Mouse (Mus musculus) forebrain, embryonic 14.5 days (tissue): ENCODE measurements around the gene Snx9. TPM values are rescaled to one million over a fixed set of nuclear protein-coding genes. Genes with fewer than 3 reads are reported as not detected.

Source experiments
- ATAC-seq: fragments of 200-750 bp; cut with Nextera tagmentation; 2 replicates; pipeline ENCODE4 v1.8.0; 2017; ENCODE audit warnings: mild to moderate bottlenecking, moderate library complexity
- DNase-seq: peaks from one replicate; pipeline ENCODE4 v3.0.0-alpha.2; 2015; ENCODE audit warnings: low spot score
- H3K27ac ChIP-seq: fragments of 300-500 bp; sonication (generic); 2 replicates; pipeline ENCODE4 v1.5.1; 2014; ENCODE audit warnings: low read depth, mild to moderate bottlenecking, control low read depth, low read length, moderate library complexity
- H3K27me3 ChIP-seq: fragments of 300-500 bp; sonication (generic); replicated peaks from 2 replicates; pipeline ENCODE4 v1.6.1; 2014; ENCODE audit warnings: low read length, control low read depth, mixed read lengths; ENCODE audit not compliant: control insufficient read depth, insufficient read depth
- H3K36me3 ChIP-seq: fragments of 300-500 bp; sonication (generic); 2 replicates; pipeline ENCODE4 v1.6.1; 2014; ENCODE audit warnings: low read length, control low read depth; ENCODE audit not compliant: control insufficient read depth, insufficient read depth
- H3K4me1 ChIP-seq: fragments of 300-500 bp; sonication (generic); 2 replicates; pipeline ENCODE4 v1.6.1; 2014; ENCODE audit warnings: antibody characterized with exemption, low read length, control low read depth; ENCODE audit not compliant: control insufficient read depth, insufficient read depth
- H3K4me2 ChIP-seq: fragments of 300-500 bp; sonication (generic); 2 replicates; pipeline ENCODE4 v1.6.1; 2014; ENCODE audit warnings: mild to moderate bottlenecking, control low read depth, low read length
- H3K4me3 ChIP-seq: fragments of 300-500 bp; sonication (generic); 2 replicates; pipeline ENCODE4 v1.5.1; 2014; ENCODE audit warnings: low read depth, low read length, control low read depth
- H3K9ac ChIP-seq: fragments of 300-500 bp; sonication (generic); 2 replicates; pipeline ENCODE4 v1.6.1; 2014; ENCODE audit warnings: mild to moderate bottlenecking, low read length, control low read depth, moderate library complexity
- H3K9me3 ChIP-seq: fragments of 300-500 bp; sonication (generic); replicated peaks from 2 replicates; pipeline ENCODE4 v1.6.1; 2016; ENCODE audit warnings: low read length, control low read depth, mixed read lengths; ENCODE audit not compliant: control insufficient read depth
- WGBS: fragments of 180-500 bp; shearing (Covaris S2); extraction: QIAGEN DNeasy Blood & Tissue Kit; methylation state at CpG from one replicate; pipeline ENCODE4 v1.1.7; 2014; 5-methylcytosine and 5-hydroxymethylcytosine counted together
- polyA plus RNA-seq: library from polyadenylated mRNA; unstranded; fragments of >200 nt; fragmentation: Nextera tagmentation; extraction: Ambion mirVana; gene quantifications from 2 replicates; pipeline ENCODE4 v1.2.1, GENCODE M21; 2014

Gene Snx9
- 6.7 and 6.8 TPM in 2 replicates for polyA plus RNA-seq

DNA sequence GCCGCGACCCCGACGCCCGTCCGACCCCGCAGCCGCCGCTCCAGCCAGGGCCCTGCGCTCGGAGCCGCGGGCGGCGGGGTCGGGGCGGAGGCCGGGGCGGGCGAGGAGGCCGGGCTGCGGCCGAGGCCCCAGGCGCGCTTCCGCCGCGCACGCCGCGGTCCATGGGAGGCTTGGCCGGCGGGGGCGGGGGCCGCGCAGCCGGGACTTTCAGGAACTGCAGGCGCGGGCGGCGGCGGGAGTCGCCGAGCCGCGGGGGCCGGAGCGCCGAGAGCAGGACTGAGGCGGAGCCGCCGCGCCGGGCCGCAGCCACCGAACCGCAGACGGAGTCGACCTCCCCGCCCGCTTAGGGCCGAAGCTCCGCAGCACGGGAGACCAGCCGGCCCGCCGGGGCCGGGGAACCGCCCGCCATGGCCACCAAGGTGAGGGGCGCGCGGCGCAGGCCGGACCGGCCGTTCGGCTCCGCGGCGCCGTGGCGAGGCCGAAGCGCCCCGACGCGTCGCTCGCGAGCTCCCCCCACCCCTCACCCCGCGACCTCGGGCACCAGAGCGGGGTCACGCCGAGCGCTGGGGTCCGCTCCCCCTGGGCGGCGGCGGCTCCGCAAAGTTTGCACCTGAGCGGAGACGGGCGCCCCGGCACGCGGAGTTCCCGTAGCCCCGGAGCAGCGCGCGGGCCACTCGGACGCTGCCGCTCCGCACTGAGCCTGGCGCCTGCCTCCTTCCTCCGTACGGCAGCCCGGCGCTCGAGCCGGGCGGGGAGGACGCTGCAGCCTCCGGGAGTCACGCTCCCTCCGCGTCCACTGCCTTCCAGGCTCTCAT is at the start of gene Snx9:
TSS of gene Snx9 (plus strand) at position 202 of the 815 bp plus-strand sequence.
- Histone ChIP-seq H3K36me3 (no peaks in the 10 kb centered on the region), H3K9ac (peak within 1 kb of the TSS; percentile 91), H3K27ac (peak within 1 kb of the TSS; percentile 91), H3K27me3 (no peaks in the 10 kb centered on the region), H3K4me1 (peaks cover 4% of the 10 kb centered on the region; the same call in 1 of the 2 replicates), H3K9me3 (no peaks in the 10 kb centered on the region), H3K4me3 (peak within 1 kb of the TSS; percentile 81), H3K4me2 (peak within 1 kb of the TSS; percentile 77)
- under 1% methylated on average over 66 of the region's 131 CpGs for WGBS
- peak; percentile 89 for ATAC-seq
- peak; percentile 67 for DNase-seq

GRCm38 (mm10) chr17:5792164-5792791 is 48.9 kb upstream of the Snx9 start:
- Histone ChIP-seq H3K36me3 (no peaks in the 10 kb centered on the region), H3K9me3 (no peaks in the 10 kb centered on the region), H3K27ac (no peak overlapping the region), H3K9ac (no peak overlapping the region), H3K4me2 (no peak overlapping the region), H3K4me1 (0 out of 2 replicates have a peak, but pooled peaks cover 5% of the 10 kb centered on the region), H3K27me3 (no peaks in the 10 kb centered on the region), H3K4me3 (no peak overlapping the region)
- WGBS: 91% methylated on average over 12 of the region's 12 CpGs
- ATAC-seq (no peak), DNase-seq (no peak)

- no peaks in the 10 kb centered on the region for H3K36me3 ChIP-seq
- no peak overlapping the region for H3K4me3 ChIP-seq
- 74% methylated on average over 4 of the region's 4 CpGs for WGBS
- no peak overlapping the region for H3K27ac ChIP-seq
- no peaks in the 10 kb centered on the region for H3K9me3 ChIP-seq
- ATAC-seq: no peak
- no peak overlapping the region for H3K4me2 ChIP-seq
- H3K27me3 ChIP-seq: no peaks in the 10 kb centered on the region
- H3K4me1 ChIP-seq: 0 out of 2 replicates have a peak, but pooled peaks cover 5% of the 10 kb centered on the region
- no peak overlapping the region for H3K9ac ChIP-seq
- no peak for DNase-seq
These were observed 47.5 kb upstream of the Snx9 start for GRCm38 (mm10) chr17:5793593-5793992.

- DNase-seq: no peak
- no peaks in the 10 kb centered on the region for H3K9me3 ChIP-seq
- no peaks in the 10 kb centered on the region for H3K36me3 ChIP-seq
- no peak overlapping the region for H3K9ac ChIP-seq
- no peak overlapping the region for H3K4me2 ChIP-seq
- no peak overlapping the region for H3K4me3 ChIP-seq
- 0 out of 2 replicates have a peak, but pooled peaks cover 5% of the 10 kb centered on the region for H3K4me1 ChIP-seq
- no peak overlapping the region for H3K27ac ChIP-seq
- no peaks in the 10 kb centered on the region for H3K27me3 ChIP-seq
- ATAC-seq: no peak
- WGBS: 89% methylated on average over 5 of the region's 5 CpGs
These were observed 46.9 kb upstream of the Snx9 start for GRCm38 (mm10) chr17:5794276-5794675.

GRCm38 (mm10) chr17:5795369-5795768 is 45.8 kb upstream of the Snx9 start:
- Histone ChIP-seq H3K4me1 (0 out of 2 replicates have a peak, but pooled peaks cover 5% of the 10 kb centered on the region), H3K9me3 (no peaks in the 10 kb centered on the region), H3K4me2 (no peak overlapping the region), H3K4me3 (no peak overlapping the region), H3K27me3 (no peaks in the 10 kb centered on the region), H3K27ac (no peak overlapping the region), H3K9ac (no peak overlapping the region), H3K36me3 (no peaks in the 10 kb centered on the region)
- 74% methylated on average over 5 of the region's 5 CpGs for WGBS
- no peak for ATAC-seq
- no peak for DNase-seq

DNA sequence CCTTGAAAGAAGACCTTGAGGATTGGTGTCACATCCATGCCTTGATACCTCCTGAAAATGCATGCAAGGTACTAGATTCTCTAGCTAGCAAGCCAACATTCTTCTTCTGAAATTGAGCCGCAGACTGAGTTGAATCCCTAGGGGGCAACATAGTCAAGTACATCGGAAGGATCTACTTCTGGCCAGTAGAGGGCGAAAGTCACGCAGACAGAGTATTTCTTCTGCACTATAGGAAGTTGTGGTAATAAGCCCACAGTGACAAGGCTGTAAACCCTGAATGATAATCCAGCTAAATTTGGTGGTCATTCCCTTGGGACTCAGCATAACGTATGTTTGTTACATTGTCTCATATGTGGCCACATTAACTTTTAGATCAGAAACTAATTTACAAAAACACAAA is 45.3 kb upstream of the Snx9 start:
- DNase-seq: peak; percentile 94
- WGBS: 2% methylated on average over 5 of the region's 5 CpGs

GRCm38 (mm10) chr17:5797124-5797760 is 43.9 kb upstream of the Snx9 start:
- ATAC-seq: 0 out of 2 replicates have a peak, but pooled peaks have one; percentile 20
- H3K9me3 ChIP-seq: no peaks in the 10 kb centered on the region
- H3K27me3 ChIP-seq: no peaks in the 10 kb centered on the region
- 60% methylated on average over 5 of the region's 5 CpGs for WGBS
- DNase-seq: peak; percentile 39
- 0 out of 2 replicates have a peak, but pooled peaks cover 5% of the 10 kb centered on the region for H3K4me1 ChIP-seq
- H3K27ac ChIP-seq: no peak overlapping the region
- no peak overlapping the region for H3K4me2 ChIP-seq
- no peak overlapping the region for H3K9ac ChIP-seq
- H3K36me3 ChIP-seq: no peaks in the 10 kb centered on the region
- no peak overlapping the region for H3K4me3 ChIP-seq

More for the DNA sequence above, 45.3 kb upstream of the Snx9 start:
- no peak overlapping the region for H3K4me2 ChIP-seq
- 0 out of 2 replicates have a peak, but pooled peaks cover 5% of the 10 kb centered on the region for H3K4me1 ChIP-seq
- H3K9ac ChIP-seq: no peak overlapping the region
- H3K27ac ChIP-seq: no peak overlapping the region
- no peaks in the 10 kb centered on the region for H3K9me3 ChIP-seq
- ATAC-seq: peak; percentile 73
- no peaks in the 10 kb centered on the region for H3K36me3 ChIP-seq
- no peak overlapping the region for H3K4me3 ChIP-seq
- H3K27me3 ChIP-seq: no peaks in the 10 kb centered on the region

DNA sequence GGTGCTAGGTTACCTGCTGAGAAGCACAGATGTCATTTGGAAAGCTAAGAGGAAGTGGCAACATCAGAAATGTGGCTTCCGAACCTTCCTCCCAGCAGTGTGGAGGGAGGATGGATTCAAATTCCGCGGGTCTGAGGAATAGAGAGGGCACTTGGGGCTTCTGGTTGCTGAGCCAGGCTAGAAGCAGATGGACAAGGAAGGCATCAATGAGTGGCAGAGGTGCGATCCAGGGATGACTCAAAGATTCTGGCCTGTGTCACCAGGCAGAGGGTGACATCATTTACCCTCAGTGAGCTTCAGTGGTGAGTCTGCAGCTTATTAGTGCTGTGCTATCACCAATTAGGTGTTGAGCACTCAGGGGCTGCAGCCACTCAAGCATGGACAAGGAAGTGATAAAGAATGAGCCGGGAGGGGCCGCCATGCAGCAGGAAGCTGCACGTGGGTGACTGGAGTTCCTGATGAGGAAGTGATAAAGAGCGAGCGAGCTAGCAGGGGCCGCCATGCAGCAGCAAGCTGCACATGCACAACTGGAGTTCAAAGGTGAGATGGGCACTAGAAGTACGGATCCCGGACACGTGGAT is 42.8 kb upstream of the Snx9 start:
- H3K27ac ChIP-seq: no peak overlapping the region
- no peak for ATAC-seq
- no peak overlapping the region for H3K4me2 ChIP-seq
- 71% methylated on average over 13 of the region's 13 CpGs for WGBS
- H3K4me1 ChIP-seq: 0 out of 2 replicates have a peak, but pooled peaks cover 5% of the 10 kb centered on the region
- DNase-seq: no peak
- H3K4me3 ChIP-seq: no peak overlapping the region
- no peaks in the 10 kb centered on the region for H3K9me3 ChIP-seq
- H3K27me3 ChIP-seq: no peaks in the 10 kb centered on the region
- H3K36me3 ChIP-seq: no peaks in the 10 kb centered on the region
- H3K9ac ChIP-seq: no peak overlapping the region
